Mouse (Mus musculus) CH12.LX (cell line): Measurements from ENCODE around the gene Denr. TPM values are rescaled to one million over a fixed set of nuclear protein-coding genes. Genes with fewer than 3 reads are reported as not detected.

Experiments used
- DNase-seq: peaks from one replicate; pipeline ENCODE4 v3.0.0-alpha.2; 2013; ENCODE audit errors: extremely low read depth
- H3K27ac ChIP-seq: 2 replicates; pipeline ENCODE4 v1.5.1; 2012; ENCODE audit warnings: low read depth, mild to moderate bottlenecking, control low read depth, moderate library complexity; ENCODE audit not compliant: insufficient read depth
- H3K27me3 ChIP-seq: replicated peaks from 2 replicates; pipeline ENCODE3; 2012; ENCODE audit warnings: inconsistent platforms
- H3K36me3 ChIP-seq, 2 experiments: replicated peaks in 1 of 2; 2 replicates each; pipeline versions ENCODE3 to v1.6.1; 2012; ENCODE audit warnings: inconsistent platforms in 1 of 2, low read length in 1 of 2, mild to moderate bottlenecking in 1 of 2, mixed read lengths in 1 of 2, moderate library complexity in 1 of 2; ENCODE audit not compliant: control insufficient read depth in 1 of 2, insufficient read depth in 1 of 2
- H3K4me1 ChIP-seq, 2 experiments: 2 replicates each; pipeline ENCODE4 v1.6.1; 2012; ENCODE audit warnings: inconsistent platforms in 1 of 2, moderate library complexity in 1 of 2; ENCODE audit not compliant: insufficient read depth in 2 of 2, control insufficient read depth in 1 of 2
- H3K4me2 ChIP-seq: 2 replicates; pipeline ENCODE4 v1.6.1; 2012; ENCODE audit warnings: low read depth, mild to moderate bottlenecking, control low read depth; ENCODE audit not compliant: poor library complexity, insufficient read depth, severe bottlenecking
- H3K4me3 ChIP-seq, 3 experiments: fragments of 150-350 bp in 1 of 3; sonication (generic) in 1 of 3; replicated peaks in 1 of 3; 2 replicates each; pipeline versions ENCODE3 to v1.5.1; 2011 to 2012; ENCODE audit warnings: low read depth in 2 of 3, low read length in 2 of 3, mild to moderate bottlenecking in 2 of 3, moderate library complexity in 2 of 3, control low read depth in 1 of 3, improper control_type of control experiment in 1 of 3, inconsistent platforms in 1 of 3, mixed read lengths in 1 of 3; ENCODE audit not compliant: poor library complexity in 1 of 3
- H3K79me2 ChIP-seq: replicated peaks from 2 replicates; pipeline ENCODE4 v1.6.1; 2012; ENCODE audit warnings: mild to moderate bottlenecking, moderate library complexity; ENCODE audit not compliant: control insufficient read depth, poor library complexity, insufficient read depth, severe bottlenecking; ENCODE audit errors: extremely low read depth
- H3K9ac ChIP-seq: 2 replicates; pipeline ENCODE4 v1.6.1; 2012; ENCODE audit warnings: low read depth, mild to moderate bottlenecking, control low read depth, moderate library complexity; ENCODE audit not compliant: insufficient read depth
- H3K9me3 ChIP-seq: replicated peaks from 2 replicates; pipeline ENCODE3; 2012; ENCODE audit warnings: low read length, inconsistent platforms, mixed read lengths
- CHD2 ChIP-seq: IDR thresholded peaks from 2 replicates; pipeline ENCODE4 v1.6.1; 2011; ENCODE audit warnings: low read length, improper control_type of control experiment
- CTCF ChIP-seq, 2 experiments: IDR thresholded peaks in 1 of 2; conservative IDR thresholded peaks in 1 of 2; 2 replicates each; pipeline ENCODE4 v1.5.1; 2011 to 2012; ENCODE audit warnings: low read depth in 2 of 2, low read length in 2 of 2, improper control_type of control experiment in 1 of 2, inconsistent platforms in 1 of 2, mild to moderate bottlenecking in 1 of 2, moderate library complexity in 1 of 2
- ETS1 ChIP-seq: conservative IDR thresholded peaks from 2 replicates; pipeline ENCODE4 v1.6.1; 2012; ENCODE audit warnings: low read depth, mild to moderate bottlenecking, inconsistent platforms, low read length, improper control_type of control experiment, moderate library complexity
- HCFC1 ChIP-seq: IDR thresholded peaks from 2 replicates; pipeline ENCODE4 v1.6.1; 2012; ENCODE audit warnings: low read depth, mild to moderate bottlenecking, inconsistent platforms, low read length, improper control_type of control experiment
- MAZ ChIP-seq: IDR thresholded peaks from 2 replicates; pipeline ENCODE4 v1.6.1; 2012; ENCODE audit warnings: low read depth, mild to moderate bottlenecking, inconsistent platforms, low read length, improper control_type of control experiment, moderate library complexity
- MEF2A ChIP-seq: IDR thresholded peaks from 2 replicates; pipeline ENCODE4 v1.6.1; 2014; ENCODE audit warnings: low read depth, mild to moderate bottlenecking, inconsistent platforms, low read length, improper control_type of control experiment, borderline replicate concordance
- MXI1 ChIP-seq: IDR thresholded peaks from 2 replicates; pipeline ENCODE4 v1.6.1; 2011; ENCODE audit warnings: mild to moderate bottlenecking, low read depth, low read length, improper control_type of control experiment
- MYC ChIP-seq: IDR thresholded peaks from 2 replicates; pipeline ENCODE4 v1.6.1; 2011; ENCODE audit warnings: low read depth, mild to moderate bottlenecking, improper control_type of control experiment, low read length
- POLR2A ChIP-seq: IDR thresholded peaks from 2 replicates; pipeline ENCODE4 v1.6.1; 2011; ENCODE audit warnings: low read depth, mild to moderate bottlenecking, improper control_type of control experiment, low read length
- POLR2AphosphoS2 ChIP-seq: IDR thresholded peaks from 2 replicates; pipeline ENCODE4 v1.6.1; 2011; ENCODE audit warnings: low read depth, low read length, improper control_type of control experiment
- SMC3 ChIP-seq: IDR thresholded peaks from 2 replicates; pipeline ENCODE4 v1.6.1; 2011; ENCODE audit warnings: low read depth, low read length, improper control_type of control experiment
- TCF12 ChIP-seq: IDR thresholded peaks from 2 replicates; pipeline ENCODE4 v1.6.1; 2014; ENCODE audit warnings: low read depth, mild to moderate bottlenecking, inconsistent platforms, low read length, improper control_type of control experiment
- ZC3H11A ChIP-seq: IDR thresholded peaks from 2 replicates; pipeline ENCODE4 v1.6.1; 2012; ENCODE audit warnings: low read depth, mild to moderate bottlenecking, inconsistent platforms, low read length, improper control_type of control experiment
- ZKSCAN1 ChIP-seq: IDR thresholded peaks from 2 replicates; pipeline ENCODE4 v1.6.1; 2012; ENCODE audit warnings: low read depth, inconsistent platforms, low read length, improper control_type of control experiment, borderline replicate concordance
- ZNF384 ChIP-seq: IDR thresholded peaks from 2 replicates; pipeline ENCODE4 v1.6.1; 2012; ENCODE audit warnings: low read depth, low read length, improper control_type of control experiment, inconsistent platforms
- dilution Hi-C: fragments of 300-500 bp; cut with MboI; formaldehyde crosslinking; loops from 2 replicates; pipeline ENCODE4 v1.14.3; 2020; ENCODE audit warnings: low sequenced_read_pairs; ENCODE audit not compliant: extremely low pct_unique_long_range_greater_than_20kb, extremely low pct_ligation_motif_present
- in situ Hi-C: fragments of 300-500 bp; cut with MboI; formaldehyde crosslinking; loops from 3 replicates; pipeline ENCODE4 v1.14.3; 2019; ENCODE audit warnings: low sequenced_read_pairs, low pct_ligation_motif_present, low pct_unique_long_range_greater_than_20kb, mixed read lengths
- polyA plus RNA-seq: library from polyadenylated mRNA; unstranded; fragments of >175 nt; gene quantifications from 2 replicates; pipeline ENCODE4 v1.2.1, GENCODE M21; 2012; ENCODE audit warnings: low read depth; ENCODE audit not compliant: insufficient read length
- total RNA-seq, 2 experiments: library from RNA; depleted of rRNA; stranded (reverse); fragments of 300-350 nt in 1 of 2; fragments of >200 nt in 1 of 2; gene quantifications; 2 replicates each; pipeline ENCODE4 v1.2.3; 2012 to 2014

Gene Denr
- total and polyA plus RNA-seq, 3 experiments, result 80.9 to 423 (median 128) TPM

DNA sequence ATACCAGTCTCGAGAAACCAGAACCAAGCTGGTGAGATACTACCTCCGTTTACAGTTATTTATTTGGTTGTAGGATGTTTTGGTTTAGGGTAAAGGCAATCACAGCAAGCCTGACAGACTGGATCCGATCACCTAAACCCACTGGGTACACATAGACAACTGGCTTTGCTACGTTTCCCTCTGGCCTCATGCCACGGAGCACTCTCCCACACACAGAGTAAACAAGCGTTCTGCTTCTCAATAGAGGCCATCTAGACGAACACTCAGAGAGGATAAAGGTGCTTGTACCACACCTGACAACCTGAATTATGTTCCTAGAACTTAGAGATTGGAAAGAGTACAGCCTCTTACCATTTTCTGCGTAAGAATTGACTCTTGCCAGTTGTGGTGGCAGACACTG, 53.2 kb downstream of the Denr start:
- TF ChIP-seq MXI1 (no peak), ZC3H11A (no peak), MEF2A (no peak)
- H3K4me3 ChIP-seq, result no peak overlapping the region
- in situ Hi-C loops, result no loop called here
- no peaks in the 10 kb centered on the region for H3K9me3 ChIP-seq
- no peaks in the 10 kb centered on the region for H3K79me2 ChIP-seq
- no peaks in the 10 kb centered on the region for H3K36me3 ChIP-seq
- no peak overlapping the region for H3K9ac ChIP-seq
- no peak for DNase-seq
- H3K4me1 ChIP-seq, result peaks cover 0 to 6% of the 10 kb centered on the region in 2 experiments; a peak in 2 of 4 replicates
- H3K27ac ChIP-seq, result no peak overlapping the region
- H3K4me2 ChIP-seq, result no peak overlapping the region
- dilution Hi-C loops, result no loop called here
- H3K27me3 ChIP-seq, result no peaks in the 10 kb centered on the region

DNA sequence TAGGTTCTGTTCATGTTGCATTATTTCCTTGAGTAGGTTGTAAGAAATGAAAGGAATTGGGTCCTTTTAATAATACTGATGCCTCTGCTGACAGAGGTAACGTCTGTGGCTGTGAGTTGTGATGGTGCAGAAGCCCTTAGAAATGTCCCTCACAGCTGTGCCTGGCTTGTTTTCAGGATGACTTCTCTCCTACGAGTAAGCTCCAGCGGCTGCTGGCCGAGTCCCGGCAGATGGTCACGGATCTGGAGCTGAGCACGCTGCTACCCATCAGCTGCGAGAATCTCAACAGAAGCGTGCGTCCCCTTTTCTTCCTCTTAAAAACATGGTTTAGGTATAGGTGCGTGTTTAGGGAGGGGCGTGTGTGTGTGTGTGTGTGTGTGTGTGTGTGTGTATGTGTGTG, 54.1 kb downstream of the Denr start:
- H3K9me3 ChIP-seq, result no peaks in the 10 kb centered on the region
- H3K27ac ChIP-seq, result no peak overlapping the region
- no peak overlapping the region for H3K4me3 ChIP-seq
- no peaks in the 10 kb centered on the region for H3K27me3 ChIP-seq
- no peak for DNase-seq
- no peak for TF ChIP-seq POLR2AphosphoS2
- no peak for TF ChIP-seq POLR2A
- no peak for TF ChIP-seq HCFC1
- no peak for TF ChIP-seq CHD2
- TF ChIP-seq CTCF (conservative IDR thresholded peaks at IDR 0.05 in 1 of 2, IDR thresholded peaks at IDR 0.05 in 1 of 2; ENCODE audit: low read depth in 2 of 2, low read length in 2 of 2), result no peak
- no peak for TF ChIP-seq SMC3
- no peak for TF ChIP-seq MAZ
- in situ Hi-C loops, result no loop called here
- no peak overlapping the region for H3K9ac ChIP-seq
- H3K4me2 ChIP-seq, result no peak overlapping the region
- H3K4me1 ChIP-seq, result peaks cover 0 to 6% of the 10 kb centered on the region in 2 experiments; a peak in 2 of 4 replicates
- no peaks in the 10 kb centered on the region for H3K36me3 ChIP-seq
- no peaks in the 10 kb centered on the region for H3K79me2 ChIP-seq
- dilution Hi-C loops, result no loop called here

DNA sequence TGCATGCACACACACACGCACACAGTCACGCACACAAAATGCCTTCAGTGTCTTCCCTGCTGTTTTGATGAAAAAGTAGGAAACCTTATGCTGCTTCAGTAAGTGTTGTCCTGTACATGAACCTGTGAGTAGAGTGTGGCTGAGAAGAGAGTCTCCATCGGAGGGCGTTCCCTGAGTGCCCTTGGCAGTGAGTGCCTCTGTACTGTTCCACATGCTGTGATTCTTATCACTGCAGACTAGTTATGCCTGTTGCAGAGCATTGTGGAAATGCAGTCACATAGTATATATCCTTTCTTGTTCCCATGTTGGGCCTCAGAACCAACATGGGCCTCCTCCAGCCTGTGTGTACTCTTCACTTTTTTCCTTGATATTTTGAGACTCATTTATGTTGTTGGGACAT, 57.2 kb downstream of the Denr start:
- Histone ChIP-seq H3K4me1 (no peaks in the 10 kb centered on the region; a peak in 1 of 4 replicates), H3K36me3 (no peaks in the 10 kb centered on the region), H3K79me2 (no peaks in the 10 kb centered on the region), H3K9me3 (no peaks in the 10 kb centered on the region), H3K27ac (no peak overlapping the region), H3K27me3 (no peaks in the 10 kb centered on the region), H3K4me3 (no peak overlapping the region), H3K4me2 (no peak overlapping the region), H3K9ac (no peak overlapping the region)
- no peak for DNase-seq
- TF ChIP-seq MYC (no peak), TCF12 (no peak), ZNF384 (no peak), ZKSCAN1 (no peak), HCFC1 (no peak), MEF2A (no peak), ETS1 (no peak), MXI1 (no peak)
- dilution Hi-C loops, result no loop called here
- in situ Hi-C loops, result no loop called here
